Mouse (Mus musculus) erythroblast, adult 5-6 weeks (primary cell): ENCODE results near the gene Sympk. TPM values are rescaled to one million over a fixed set of nuclear protein-coding genes. Genes with fewer than 3 reads are reported as not detected.

Experiments used
- ATAC-seq: replicated peaks from 2 replicates; pipeline ENCODE4 v1.8.0; 2016; ENCODE audit warnings: moderate number of reproducible peaks, mild to moderate bottlenecking, moderate TSS enrichment, inconsistent platforms; ENCODE audit not compliant: poor library complexity, low FRiP score, severe bottlenecking
- total RNA-seq, 2 experiments: library from RNA; stranded (forward) in 1 of 2; stranded (reverse) in 1 of 2; fragments of 150-400 nt in 1 of 2; fragments of 200-764, 138-1000 nt in 1 of 2; gene quantifications; 2 replicates each; pipeline versions ENCODE4 v1.2.3 to v1.2.4; 2015 to 2017; ENCODE audit warnings: low replicate concordance in 2 of 2

Sympk gene
- total RNA-seq, 2 experiments from 2014 or later = 7.8 to 15.2 TPM

- no peak for ATAC-seq
These were observed 18.6 kb upstream of the Sympk start for GRCm38 (mm10) chr7:19005417-19006121.

- peak; percentile 65 for ATAC-seq
These were observed 17.7 kb upstream of the Sympk start for GRCm38 (mm10) chr7:19006476-19006875.

GRCm38 (mm10) chr7:19007026-19007977 lies 16.9 kb upstream of the Sympk start:
- no peak for ATAC-seq

GRCm38 (mm10) chr7:19010581-19010980 lies 13.6 kb upstream of the Sympk start:
- ATAC-seq = no peak

GRCm38 (mm10) chr7:19012025-19012621 lies 12.1 kb upstream of the Sympk start:
- no peak for ATAC-seq

- no peak for ATAC-seq
These were observed 11.3 kb upstream of the Sympk start for GRCm38 (mm10) chr7:19012882-19013281.

GRCm38 (mm10) chr7:19014452-19014851 lies 9.7 kb upstream of the Sympk start:
- ATAC-seq = no peak

GRCm38 (mm10) chr7:19016042-19016441 lies 8.1 kb upstream of the Sympk start:
- ATAC-seq = no peak

- ATAC-seq = no peak
These were observed 6.3 kb upstream of the Sympk start for GRCm38 (mm10) chr7:19017909-19018308.

GRCm38 (mm10) chr7:19021048-19021447 lies 3.1 kb upstream of the Sympk start:
- no peak for ATAC-seq

- no peak for ATAC-seq
These were observed 1.8 kb upstream of the Sympk start for GRCm38 (mm10) chr7:19022189-19022958.

GRCm38 (mm10) chr7:19023357-19023814 lies 791 bp upstream of the Sympk start, which contains the start of gene Foxa3:
Foxa3 (minus strand) TSS chr7:19023538.
- peak; percentile 32; the same call in 1 of the 2 replicates for ATAC-seq

- peak; percentile 32; the same call in 1 of the 2 replicates for ATAC-seq
These were observed 541 bp downstream of the Sympk start for GRCm38 (mm10) chr7:19024581-19025255.

- ATAC-seq = no peak
These were observed 3.9 kb downstream of the Sympk start for GRCm38 (mm10) chr7:19028067-19028466.

GRCm38 (mm10) chr7:19029084-19029653 lies 5.0 kb downstream of the Sympk start:
- ATAC-seq = peak; percentile 71

- ATAC-seq = no peak
These were observed 7.5 kb downstream of the Sympk start for GRCm38 (mm10) chr7:19031641-19032040.

- ATAC-seq = no peak
These were observed 20.4 kb downstream of the Sympk start for GRCm38 (mm10) chr7:19044616-19045015.

- no peak for ATAC-seq
These were observed 22.3 kb downstream of the Sympk start for GRCm38 (mm10) chr7:19046286-19047069.
